Mouse (Mus musculus): Measurements from ENCODE around the gene Hgf. TPM values are rescaled to one million over a fixed set of nuclear protein-coding genes. Genes with fewer than 3 reads are reported as not detected.

The Hgf gene
- 1.7 TPM in 2 replicates for total RNA-seq (2021)
- long read RNA-seq, partial matches to known transcripts = 1 of 5 reads
- long read RNA-seq, other reads (novel, unspliced or antisense) = 1 of 5 reads

GRCm38 (mm10) chr5:16553304-16554047, at the start of gene Hgf:
Hgf (plus strand) TSS chr5:16553495.
- peak; percentile 50 for DNase-seq

GRCm38 (mm10) chr5:16506702-16507350, 46.5 kb upstream of the Hgf start:
- DNase-seq = no peak

- no peak for DNase-seq
These were observed 21.5 kb upstream of the Hgf start for GRCm38 (mm10) chr5:16531619-16532277.

GRCm38 (mm10) chr5:16538067-16538466, 15.2 kb upstream of the Hgf start:
- DNase-seq = no peak

GRCm38 (mm10) chr5:16541561-16542116, 11.7 kb upstream of the Hgf start:
- no peak for DNase-seq

GRCm38 (mm10) chr5:16547490-16547889, 5.8 kb upstream of the Hgf start:
- DNase-seq = no peak

GRCm38 (mm10) chr5:16552647-16553046, 648 bp upstream of the Hgf start:
- DNase-seq = no peak

- DNase-seq = no peak
These were observed 7.0 kb downstream of the Hgf start for GRCm38 (mm10) chr5:16560247-16560646.

GRCm38 (mm10) chr5:16568997-16569396, 15.7 kb downstream of the Hgf start:
- DNase-seq = no peak

- no peak for DNase-seq
These were observed 24.8 kb downstream of the Hgf start for GRCm38 (mm10) chr5:16577882-16578742.

GRCm38 (mm10) chr5:16595699-16596098, 42.4 kb downstream of the Hgf start:
- no peak for DNase-seq

GRCm38 (mm10) chr5:16597996-16598395, 44.7 kb downstream of the Hgf start:
- DNase-seq = no peak

- DNase-seq = no peak
These were observed 48.2 kb downstream of the Hgf start for GRCm38 (mm10) chr5:16601463-16601862.

- no peak for DNase-seq
These were observed 79.7 kb downstream of the Hgf start for GRCm38 (mm10) chr5:16632996-16633395.

- DNase-seq = no peak
These were observed 93.1 kb downstream of the Hgf start for GRCm38 (mm10) chr5:16646417-16646816.

- no peak for DNase-seq
These were observed 94.4 kb downstream of the Hgf start for GRCm38 (mm10) chr5:16647701-16648100.

- no peak for DNase-seq
These were observed 96.9 kb downstream of the Hgf start for GRCm38 (mm10) chr5:16650240-16650639.

GRCm38 (mm10) chr5:16654022-16654421, 100.7 kb downstream of the Hgf start:
- DNase-seq = no peak

All from adrenal gland, postnatal 25 days (tissue).